Mouse (Mus musculus) forebrain, embryonic 10.5 days (tissue): ENCODE measurements around the gene Ssmem1. TPM values are rescaled to one million over a fixed set of nuclear protein-coding genes. Genes with fewer than 3 reads are reported as not detected.

Source experiments
- DNase-seq: peaks from one replicate; pipeline ENCODE4 v3.0.0-alpha.2; 2017; ENCODE audit warnings: low spot score; ENCODE audit errors: extremely low spot score
- H3K27ac ChIP-seq: fragments of 300-500 bp; sonication (generic); 2 replicates; pipeline ENCODE4 v1.5.1; 2016; ENCODE audit warnings: mild to moderate bottlenecking
- H3K27me3 ChIP-seq: fragments of 300-500 bp; sonication (generic); 2 replicates; pipeline ENCODE4 v1.6.1; 2016; ENCODE audit warnings: mild to moderate bottlenecking; ENCODE audit not compliant: poor library complexity, severe bottlenecking
- H3K36me3 ChIP-seq: fragments of 300-500 bp; sonication (generic); replicated peaks from 2 replicates; pipeline ENCODE4 v1.6.1; 2016; ENCODE audit warnings: mild to moderate bottlenecking, moderate library complexity
- H3K4me1 ChIP-seq: fragments of 300-500 bp; sonication (generic); 2 replicates; pipeline ENCODE4 v1.6.1; 2016
- H3K4me3 ChIP-seq: fragments of 300-500 bp; sonication (generic); 2 replicates; pipeline ENCODE4 v1.5.1; 2016; ENCODE audit warnings: mild to moderate bottlenecking, moderate library complexity
- H3K9me3 ChIP-seq: fragments of 300-500 bp; sonication (generic); 2 replicates; pipeline ENCODE4 v1.6.1; 2016; ENCODE audit warnings: mild to moderate bottlenecking, moderate library complexity
- WGBS: fragments of 180-500 bp; shearing (Covaris S2); methylation state at CpG from one replicate; pipeline ENCODE4 v1.1.7; 2016; 5-methylcytosine and 5-hydroxymethylcytosine counted together
- polyA plus RNA-seq: library from polyadenylated mRNA; unstranded; fragments of >200 nt; fragmentation: Nextera tagmentation; extraction: Ambion mirVana; gene quantifications from 2 replicates; pipeline ENCODE4 v1.2.1, GENCODE M21; 2016

Ssmem1 gene
- polyA plus RNA-seq, 1 experiment from 2014 or later, result 0.16 TPM

DNA sequence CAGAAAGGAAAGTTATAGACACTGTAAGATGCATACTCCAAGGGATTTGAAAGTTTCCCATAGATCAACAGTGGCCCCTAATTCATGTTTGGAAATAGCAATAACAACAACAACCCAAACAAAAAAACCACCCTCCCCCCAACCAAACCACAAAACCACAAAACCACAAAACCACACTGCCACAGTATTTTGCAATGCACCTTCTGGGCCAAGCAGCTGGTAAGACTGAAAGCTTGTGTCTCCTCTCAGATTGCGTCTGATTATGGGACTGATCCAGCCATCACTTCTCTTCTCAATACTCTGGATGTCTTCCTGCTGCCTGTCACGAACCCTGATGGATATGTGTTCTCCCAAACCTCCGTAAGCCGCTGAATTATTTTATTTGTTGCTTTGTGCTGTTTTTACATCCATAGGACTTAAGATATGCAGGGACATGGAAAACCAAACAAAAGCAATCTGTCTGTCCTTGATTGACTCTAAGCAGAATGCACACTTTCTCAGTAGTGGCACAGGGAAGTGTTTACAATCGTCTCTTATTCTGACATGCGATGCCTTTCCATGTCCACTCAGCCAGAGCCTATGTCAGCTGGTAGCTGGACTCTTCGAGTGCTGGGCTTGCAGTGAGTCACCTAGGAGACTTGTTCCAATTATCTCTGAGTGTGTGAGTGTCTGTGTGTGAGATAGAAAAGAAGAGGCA lies 41.0 kb downstream of the Ssmem1 start:
- 89% methylated on average over 7 of the region's 7 CpGs for WGBS

DNA sequence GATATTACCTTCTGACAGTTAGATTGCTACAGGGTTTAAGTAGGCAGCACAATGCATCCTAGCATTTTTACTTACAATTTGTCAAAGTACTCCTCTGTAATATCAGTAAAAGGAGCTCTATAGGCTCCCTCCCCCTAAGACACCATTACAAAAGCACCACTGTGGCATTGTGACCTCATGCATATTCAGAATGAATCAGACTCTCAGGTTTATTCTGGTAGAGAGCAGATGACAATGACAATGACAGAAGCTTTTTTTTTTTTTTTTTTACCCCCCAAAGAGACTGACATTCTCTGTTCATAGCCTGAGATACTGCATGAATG lies 41.5 kb downstream of the Ssmem1 start:
- peaks cover 8% of the 10 kb centered on the region for H3K9me3 ChIP-seq
- H3K27ac ChIP-seq, result peak overlapping the region; percentile 92
- H3K36me3 ChIP-seq, result peaks cover 5% of the 10 kb centered on the region; the same call in 1 of the 2 replicates
- H3K4me3 ChIP-seq, result no peak overlapping the region
- no peak for DNase-seq
- H3K27me3 ChIP-seq, result no peaks in the 10 kb centered on the region
- H3K4me1 ChIP-seq, result peaks cover 83% of the 10 kb centered on the region

More for the DNA sequence above, 41.0 kb downstream of the Ssmem1 start:
- Histone ChIP-seq H3K4me3 (no peak overlapping the region), H3K4me1 (peaks cover 83% of the 10 kb centered on the region), H3K9me3 (peaks cover 8% of the 10 kb centered on the region), H3K36me3 (peaks cover 5% of the 10 kb centered on the region; the same call in 1 of the 2 replicates), H3K27me3 (no peaks in the 10 kb centered on the region), H3K27ac (peak overlapping the region; percentile 92)
- no peak for DNase-seq

DNA sequence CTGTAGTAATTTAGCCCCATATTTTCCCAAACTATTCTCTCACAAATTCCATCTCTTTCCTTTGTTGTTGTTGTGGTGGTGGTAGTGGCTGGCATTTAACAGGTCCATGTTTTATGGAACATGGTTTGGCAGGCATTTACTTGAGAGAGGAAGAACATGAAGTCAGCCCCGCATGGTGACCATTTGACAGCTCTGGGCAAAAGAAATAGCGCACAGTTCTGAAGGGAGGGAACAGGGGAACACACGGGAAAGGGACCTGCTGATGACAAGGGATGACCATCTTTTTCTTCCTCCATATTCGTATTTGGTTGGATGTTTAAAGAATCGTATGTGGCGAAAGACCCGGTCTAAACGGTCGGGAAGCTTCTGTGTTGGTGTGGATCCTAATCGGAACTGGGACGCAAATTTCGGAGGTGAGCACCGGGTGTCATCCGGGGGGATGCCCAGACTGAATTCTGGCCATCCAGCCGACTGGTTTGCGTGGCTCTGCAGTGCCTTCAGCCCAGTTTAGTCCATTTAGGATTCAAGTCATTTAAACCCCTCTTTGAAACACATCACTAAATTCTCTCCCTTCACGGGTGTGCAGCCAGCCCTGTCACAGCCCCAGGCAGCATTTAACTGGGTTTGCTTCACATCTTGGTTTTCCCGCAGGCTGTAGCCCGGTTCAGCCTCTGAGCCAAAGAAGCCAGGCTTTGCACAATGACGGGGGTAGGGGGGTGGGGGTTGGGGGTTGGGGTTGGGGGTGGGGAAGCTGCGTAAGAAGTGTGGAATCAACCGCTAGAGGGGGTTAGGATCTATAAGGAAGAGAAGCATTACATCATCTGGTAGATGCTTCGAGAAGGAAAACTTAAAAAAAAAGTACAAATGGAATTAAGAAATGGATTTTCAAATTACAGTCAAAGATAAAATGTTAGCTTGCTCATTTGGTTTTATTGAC lies 42.3 kb downstream of the Ssmem1 start:
- H3K4me1 ChIP-seq, result peaks cover 75% of the 10 kb centered on the region
- peak overlapping the region; percentile 28 for H3K4me3 ChIP-seq
- H3K36me3 ChIP-seq, result peaks cover 5% of the 10 kb centered on the region; the same call in 1 of the 2 replicates
- peak; percentile 76 for DNase-seq
- H3K27ac ChIP-seq, result peak overlapping the region; percentile 92
- no peaks in the 10 kb centered on the region for H3K27me3 ChIP-seq
- peaks cover 8% of the 10 kb centered on the region for H3K9me3 ChIP-seq
- WGBS, result 16% methylated on average over 23 of the region's 23 CpGs

DNA sequence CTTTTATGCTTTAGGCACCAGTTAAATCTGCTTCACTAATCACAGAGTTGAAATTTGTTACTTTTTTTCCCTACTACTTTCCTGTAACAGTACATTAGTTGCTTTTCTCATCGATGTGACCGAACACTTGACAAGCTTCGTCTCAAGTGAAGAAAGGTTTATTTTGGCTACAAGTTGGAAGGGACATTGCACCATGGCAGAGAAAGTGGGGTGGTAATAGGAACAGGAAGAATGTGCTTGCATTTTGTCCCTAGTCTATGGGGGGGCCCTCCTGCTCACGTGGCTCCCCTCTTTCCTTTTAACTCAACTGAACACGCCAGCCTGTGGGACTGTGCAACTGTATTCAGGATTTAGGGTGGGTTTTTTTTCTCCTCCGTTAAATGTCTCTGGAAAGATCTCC lies 43.0 kb downstream of the Ssmem1 start:
- peaks cover 8% of the 10 kb centered on the region for H3K9me3 ChIP-seq
- WGBS, result 56% methylated on average over 6 of the region's 6 CpGs

DNA sequence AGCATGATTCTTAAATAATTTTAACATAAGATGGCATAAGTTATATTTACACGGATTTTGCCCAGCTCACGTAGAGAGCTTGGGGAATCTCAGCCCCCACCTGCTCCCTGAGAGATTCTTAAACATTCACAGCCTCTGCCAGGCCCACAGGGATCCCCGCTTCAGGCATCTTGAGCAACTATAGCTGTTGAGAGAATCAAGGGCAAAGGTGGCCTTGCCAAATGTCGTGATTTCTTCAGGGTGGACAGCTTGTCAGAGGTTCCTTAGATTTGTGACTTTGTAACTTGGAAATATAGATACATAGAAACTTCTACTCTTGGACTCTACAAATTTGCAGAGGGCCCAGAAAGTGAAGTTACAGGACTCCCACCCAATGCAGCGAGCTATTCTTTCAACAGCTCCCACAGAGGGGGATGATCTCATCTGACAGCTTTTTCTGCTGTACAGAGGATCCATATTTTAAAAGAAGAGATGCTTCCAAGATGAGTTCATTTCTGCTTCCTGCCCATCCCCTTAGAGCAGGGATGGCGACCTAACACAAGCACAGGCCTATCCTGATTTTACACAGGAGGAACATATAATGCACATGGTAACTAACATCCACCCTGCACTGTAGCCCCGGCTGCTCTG lies 43.8 kb downstream of the Ssmem1 start:
- Histone ChIP-seq H3K36me3 (peaks cover 5% of the 10 kb centered on the region; the same call in 1 of the 2 replicates), H3K4me1 (peaks cover 60% of the 10 kb centered on the region), H3K27ac (peak overlapping the region; percentile 92), H3K9me3 (peaks cover 8% of the 10 kb centered on the region), H3K4me3 (no peak overlapping the region), H3K27me3 (no peaks in the 10 kb centered on the region)
- DNase-seq, result no peak
- 84% methylated on average over 7 of the region's 7 CpGs for WGBS

More for the DNA sequence above, 43.0 kb downstream of the Ssmem1 start:
- no peak for DNase-seq
- H3K4me1 ChIP-seq, result peaks cover 68% of the 10 kb centered on the region
- H3K27ac ChIP-seq, result peak overlapping the region; percentile 92
- H3K4me3 ChIP-seq, result no peak overlapping the region
- H3K27me3 ChIP-seq, result no peaks in the 10 kb centered on the region
- H3K36me3 ChIP-seq, result peaks cover 5% of the 10 kb centered on the region; the same call in 1 of the 2 replicates

DNA sequence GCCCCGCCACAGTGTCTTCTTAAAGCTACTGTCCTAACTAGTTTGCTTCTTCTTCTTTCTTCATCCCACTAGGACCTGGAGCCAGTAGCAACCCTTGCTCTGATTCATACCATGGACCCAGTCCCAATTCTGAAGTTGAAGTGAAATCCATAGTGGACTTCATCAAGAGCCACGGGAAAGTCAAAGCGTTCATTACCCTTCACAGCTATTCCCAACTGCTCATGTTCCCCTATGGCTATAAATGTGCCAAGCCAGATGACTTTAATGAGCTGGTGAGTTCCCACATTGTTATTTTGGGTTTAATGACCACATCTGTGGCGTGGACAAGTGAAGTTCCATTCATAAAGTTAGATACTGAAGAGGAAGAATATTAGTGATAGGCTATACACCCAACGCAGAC lies 44.4 kb downstream of the Ssmem1 start:
- Histone ChIP-seq H3K9me3 (peaks cover 8% of the 10 kb centered on the region), H3K27me3 (no peaks in the 10 kb centered on the region), H3K4me3 (no peak overlapping the region), H3K27ac (peak overlapping the region; percentile 92; the same call in 1 of the 2 replicates), H3K4me1 (peaks cover 54% of the 10 kb centered on the region), H3K36me3 (peaks cover 5% of the 10 kb centered on the region; the same call in 1 of the 2 replicates)
- DNase-seq, result no peak
- 91% methylated on average over 5 of the region's 5 CpGs for WGBS

DNA sequence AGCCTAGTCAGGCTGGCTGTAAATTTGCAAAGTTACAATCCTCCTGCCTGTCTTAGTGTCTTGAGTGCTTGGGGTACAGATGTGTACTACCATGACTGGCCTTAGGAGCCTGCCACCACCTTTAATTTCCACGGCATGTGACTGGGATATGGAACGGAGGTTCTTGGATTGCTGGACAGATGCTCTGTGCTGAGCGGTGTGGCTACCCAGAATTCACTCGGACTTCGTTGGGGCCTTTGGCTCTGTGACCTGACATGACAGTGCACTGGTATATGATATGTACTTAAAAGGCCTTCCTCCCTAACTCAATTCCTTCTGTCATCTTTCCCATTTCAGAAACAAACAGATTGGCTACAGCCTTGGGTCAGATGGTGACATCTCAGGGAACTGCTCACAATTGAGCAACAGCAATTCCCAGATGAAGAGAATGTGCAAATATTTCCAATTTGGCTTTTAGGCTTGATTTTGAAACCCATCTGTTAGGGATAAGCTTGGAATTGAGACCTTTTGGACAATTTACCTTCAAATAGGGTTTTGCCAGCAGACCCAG lies 45.0 kb downstream of the Ssmem1 start:
- no peaks in the 10 kb centered on the region for H3K27me3 ChIP-seq
- H3K36me3 ChIP-seq, result peaks cover 5% of the 10 kb centered on the region; the same call in 1 of the 2 replicates
- H3K27ac ChIP-seq, result no peak overlapping the region
- no peak for DNase-seq
- 95% methylated on average over 5 of the region's 5 CpGs for WGBS
- H3K4me3 ChIP-seq, result no peak overlapping the region
- peaks cover 48% of the 10 kb centered on the region for H3K4me1 ChIP-seq
- peaks cover 8% of the 10 kb centered on the region for H3K9me3 ChIP-seq

DNA sequence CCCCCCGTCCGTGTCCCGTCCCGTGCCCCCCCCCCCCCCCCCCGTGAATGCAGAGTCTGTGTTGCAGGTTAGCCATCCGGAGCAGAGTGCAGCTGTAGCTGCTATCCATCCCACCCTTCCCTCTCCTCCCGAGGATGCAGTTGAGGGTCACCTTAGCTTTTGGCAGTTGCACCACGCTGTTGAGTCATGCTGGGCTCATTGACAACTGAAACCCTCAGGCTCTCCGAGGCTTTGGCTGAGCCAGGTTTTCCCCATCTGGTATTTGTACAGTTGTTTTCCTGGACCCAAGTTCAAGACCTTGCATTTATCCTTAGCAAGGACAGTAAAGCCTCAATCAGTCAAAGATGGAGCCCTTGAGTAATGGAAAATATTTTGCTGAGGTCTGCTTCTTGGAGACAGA lies 46.4 kb downstream of the Ssmem1 start:
- H3K36me3 ChIP-seq, result no peaks in the 10 kb centered on the region; the same call in 1 of the 2 replicates
- no peak for DNase-seq
- H3K4me3 ChIP-seq, result no peak overlapping the region
- peaks cover 1% of the 10 kb centered on the region; the same call in 1 of the 2 replicates for H3K9me3 ChIP-seq
- peak overlapping the region; percentile 48; the same call in 1 of the 2 replicates for H3K27ac ChIP-seq
- peaks cover 34% of the 10 kb centered on the region for H3K4me1 ChIP-seq
- H3K27me3 ChIP-seq, result no peaks in the 10 kb centered on the region
- 4% methylated on average over 5 of the region's 9 CpGs for WGBS

DNA sequence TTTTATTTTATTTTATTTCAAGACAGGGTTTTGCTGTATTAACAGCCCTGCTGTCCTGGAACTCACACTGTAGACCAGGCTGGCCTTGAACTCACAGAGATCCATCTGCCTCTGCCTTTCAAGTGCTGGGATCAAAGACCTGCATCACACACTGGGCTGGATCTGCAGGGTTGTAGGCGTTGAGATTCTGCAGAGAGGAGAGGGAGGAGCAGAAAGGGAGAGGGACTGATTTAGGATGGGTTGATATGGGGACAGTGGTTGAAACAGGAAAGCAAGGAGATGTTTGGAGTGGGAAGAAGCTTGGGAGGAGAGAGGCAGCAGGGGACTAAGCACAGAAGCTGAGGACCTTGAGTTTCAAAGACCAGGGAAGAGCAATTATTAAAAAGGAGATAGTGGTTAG lies 50.1 kb downstream of the Ssmem1 start:
- peaks cover 6% of the 10 kb centered on the region for H3K4me1 ChIP-seq
- no peak overlapping the region for H3K27ac ChIP-seq

DNA sequence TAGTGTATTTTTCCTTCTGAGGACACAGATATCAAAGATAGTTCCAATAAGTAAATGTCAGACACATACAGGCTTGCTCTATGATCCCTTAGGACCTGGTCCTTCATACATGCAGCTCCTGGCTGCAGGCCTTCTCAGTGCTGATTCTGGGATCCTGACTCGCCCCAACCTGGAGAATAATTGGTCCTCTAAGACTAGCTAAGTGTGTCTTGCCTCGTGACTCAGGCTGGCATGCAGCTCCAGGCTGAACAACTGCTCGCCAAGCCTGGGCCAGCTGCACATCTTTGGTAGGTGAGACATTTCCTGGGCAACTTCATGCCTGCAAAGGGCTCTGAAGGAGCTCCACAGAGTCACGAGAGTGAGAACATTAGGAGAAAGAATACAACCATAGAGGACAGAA lies 52.5 kb downstream of the Ssmem1 start:
- 85% methylated on average over 4 of the region's 4 CpGs for WGBS
- no peak overlapping the region for H3K4me3 ChIP-seq
- H3K27ac ChIP-seq, result no peak overlapping the region
- H3K9me3 ChIP-seq, result no peaks in the 10 kb centered on the region
- H3K36me3 ChIP-seq, result no peaks in the 10 kb centered on the region
- no peak for DNase-seq
- no peaks in the 10 kb centered on the region for H3K27me3 ChIP-seq
- H3K4me1 ChIP-seq, result no peaks in the 10 kb centered on the region

More for the DNA sequence above, 50.1 kb downstream of the Ssmem1 start:
- no peak for DNase-seq
- Histone ChIP-seq H3K4me3 (no peak overlapping the region), H3K27me3 (no peaks in the 10 kb centered on the region), H3K9me3 (no peaks in the 10 kb centered on the region), H3K36me3 (no peaks in the 10 kb centered on the region)
- 66% methylated on average over 1 of the region's 1 CpGs for WGBS

DNA sequence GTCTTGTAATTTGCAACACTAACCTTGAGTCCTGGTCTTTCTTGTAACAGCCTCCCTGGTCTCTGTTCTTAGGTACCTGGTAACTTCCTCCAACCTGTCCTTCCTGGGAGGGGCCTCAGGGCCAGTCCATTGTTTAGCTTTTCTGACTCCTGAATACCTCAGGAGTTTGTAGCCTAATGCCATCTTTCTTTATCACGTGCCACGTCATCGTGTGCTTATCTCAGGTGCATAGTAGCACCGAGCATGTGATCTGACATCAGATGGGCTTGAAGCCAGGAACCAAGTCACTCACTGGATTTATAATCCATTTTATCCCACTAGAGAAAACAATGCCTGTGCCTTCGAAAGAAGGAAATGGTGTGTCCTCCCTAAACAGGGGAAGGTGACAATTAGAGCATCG lies 53.9 kb downstream of the Ssmem1 start:
- 90% methylated on average over 6 of the region's 6 CpGs for WGBS

DNA sequence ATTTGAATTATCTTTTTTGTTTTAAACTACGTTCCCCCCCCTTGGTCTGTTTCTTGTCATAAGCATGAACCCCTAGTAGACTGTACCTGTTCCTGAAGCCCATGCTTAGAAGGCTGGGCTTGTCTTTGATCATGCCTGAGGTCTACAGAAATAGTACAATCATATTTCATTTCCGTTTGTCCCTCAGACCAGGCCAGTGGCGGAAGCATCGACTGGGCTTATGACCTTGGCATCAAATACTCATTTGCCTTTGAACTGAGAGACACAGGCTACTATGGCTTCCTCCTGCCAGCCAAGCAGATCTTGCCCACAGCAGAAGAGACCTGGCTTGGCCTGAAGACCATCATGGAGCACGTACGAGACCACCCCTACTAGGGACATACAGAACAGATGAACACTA lies 54.4 kb downstream of the Ssmem1 start:
- DNase-seq, result no peak
- no peak overlapping the region for H3K4me3 ChIP-seq
- no peaks in the 10 kb centered on the region for H3K4me1 ChIP-seq
- no peaks in the 10 kb centered on the region for H3K27me3 ChIP-seq
- H3K36me3 ChIP-seq, result no peaks in the 10 kb centered on the region
- 96% methylated on average over 6 of the region's 6 CpGs for WGBS
- H3K27ac ChIP-seq, result no peak overlapping the region
- H3K9me3 ChIP-seq, result no peaks in the 10 kb centered on the region

More for the DNA sequence above, 53.9 kb downstream of the Ssmem1 start:
- H3K9me3 ChIP-seq, result no peaks in the 10 kb centered on the region
- no peaks in the 10 kb centered on the region for H3K4me1 ChIP-seq
- DNase-seq, result no peak
- H3K27ac ChIP-seq, result no peak overlapping the region
- no peaks in the 10 kb centered on the region for H3K36me3 ChIP-seq
- no peak overlapping the region for H3K4me3 ChIP-seq
- H3K27me3 ChIP-seq, result no peaks in the 10 kb centered on the region
